Mouse (Mus musculus) midbrain, embryonic 10.5 days (tissue): Measurements from ENCODE around the gene Wdr60. TPM values are rescaled to one million over a fixed set of nuclear protein-coding genes. Genes with fewer than 3 reads are reported as not detected.

Source experiments
- DNase-seq: peaks from one replicate; pipeline ENCODE4 v3.0.0-alpha.2; 2017; ENCODE audit warnings: low spot score
- H3K27ac ChIP-seq: fragments of 300-500 bp; sonication (generic); replicated peaks from 2 replicates; pipeline ENCODE4 v1.5.1; 2016; ENCODE audit warnings: mild to moderate bottlenecking
- H3K27me3 ChIP-seq: fragments of 300-500 bp; sonication (generic); 2 replicates; pipeline ENCODE4 v1.6.1; 2016; ENCODE audit warnings: low read depth, mild to moderate bottlenecking; ENCODE audit not compliant: poor library complexity, severe bottlenecking
- H3K36me3 ChIP-seq: fragments of 300-500 bp; sonication (generic); 2 replicates; pipeline ENCODE4 v1.6.1; 2016; ENCODE audit warnings: mild to moderate bottlenecking, moderate library complexity
- H3K4me1 ChIP-seq: fragments of 300-500 bp; sonication (generic); 2 replicates; pipeline ENCODE4 v1.6.1; 2016
- H3K4me3 ChIP-seq: fragments of 300-500 bp; sonication (generic); 2 replicates; pipeline ENCODE4 v1.5.1; 2016; ENCODE audit warnings: mild to moderate bottlenecking, moderate library complexity
- H3K9me3 ChIP-seq: fragments of 300-500 bp; sonication (generic); replicated peaks from 2 replicates; pipeline ENCODE4 v1.6.1; 2016; ENCODE audit warnings: mild to moderate bottlenecking
- WGBS: fragments of 180-500 bp; shearing (Covaris S2); methylation state at CpG from one replicate; pipeline ENCODE4 v1.1.7; 2016; 5-methylcytosine and 5-hydroxymethylcytosine counted together
- polyA plus RNA-seq: library from polyadenylated mRNA; unstranded; fragments of >200 nt; fragmentation: Nextera tagmentation; extraction: Ambion mirVana; gene quantifications from 2 replicates; pipeline ENCODE4 v1.2.1, GENCODE M21; 2016

The Wdr60 gene
- polyA plus RNA-seq, 1 experiment from 2014 or later: 13.1 TPM

DNA sequence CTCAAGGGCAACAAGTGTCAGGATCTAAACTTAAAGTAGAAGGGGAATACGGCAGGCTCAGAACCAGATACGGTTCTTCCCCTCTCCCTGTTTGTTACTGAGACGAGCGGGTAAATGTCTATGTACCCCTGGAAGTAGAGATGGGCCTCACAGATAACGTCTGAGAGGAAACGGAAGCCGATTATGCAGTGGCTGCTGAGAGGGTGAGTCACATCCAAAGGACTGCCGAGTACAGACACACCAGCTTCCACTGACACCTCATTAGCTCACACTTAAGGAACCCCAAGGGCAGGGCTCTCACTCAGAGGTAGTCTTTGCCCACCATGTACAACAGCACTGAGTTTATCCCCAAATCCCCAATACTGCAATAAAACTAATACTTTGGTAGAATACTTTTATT is 8.2 kb downstream of the Wdr60 start:
- H3K4me1 ChIP-seq: no peaks in the 10 kb centered on the region
- no peak for DNase-seq
- H3K4me3 ChIP-seq: no peak overlapping the region
- peaks cover 20% of the 10 kb centered on the region for H3K36me3 ChIP-seq
- H3K9me3 ChIP-seq: no peaks in the 10 kb centered on the region
- H3K27ac ChIP-seq: no peak overlapping the region
- H3K27me3 ChIP-seq: no peaks in the 10 kb centered on the region
- 86% methylated on average over 8 of the region's 8 CpGs for WGBS

DNA sequence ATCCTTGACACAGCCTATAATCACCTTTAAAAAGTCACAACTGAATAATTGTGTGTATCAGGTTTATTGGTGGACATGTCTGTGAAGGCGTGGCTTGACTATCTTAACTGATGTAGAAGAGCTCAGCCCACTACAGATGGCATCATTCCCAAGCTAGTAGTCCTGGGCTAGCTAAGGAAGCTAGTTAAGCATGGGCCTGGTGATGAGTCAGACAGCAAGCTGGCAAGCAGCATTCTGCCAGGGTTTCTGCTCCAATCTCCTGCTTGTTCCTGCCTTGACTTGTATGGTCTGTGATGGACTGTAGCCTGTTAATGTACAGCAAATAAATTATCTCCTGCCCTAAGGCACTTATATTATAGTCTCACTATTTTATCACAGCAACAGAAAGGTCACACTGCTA is 18.2 kb downstream of the Wdr60 start:
- Histone ChIP-seq H3K4me3 (no peak overlapping the region), H3K4me1 (no peaks in the 10 kb centered on the region), H3K9me3 (no peaks in the 10 kb centered on the region), H3K27me3 (no peaks in the 10 kb centered on the region), H3K27ac (no peak overlapping the region), H3K36me3 (peaks cover 32% of the 10 kb centered on the region)
- no peak for DNase-seq
- 81% methylated on average over 1 of the region's 1 CpGs for WGBS

DNA sequence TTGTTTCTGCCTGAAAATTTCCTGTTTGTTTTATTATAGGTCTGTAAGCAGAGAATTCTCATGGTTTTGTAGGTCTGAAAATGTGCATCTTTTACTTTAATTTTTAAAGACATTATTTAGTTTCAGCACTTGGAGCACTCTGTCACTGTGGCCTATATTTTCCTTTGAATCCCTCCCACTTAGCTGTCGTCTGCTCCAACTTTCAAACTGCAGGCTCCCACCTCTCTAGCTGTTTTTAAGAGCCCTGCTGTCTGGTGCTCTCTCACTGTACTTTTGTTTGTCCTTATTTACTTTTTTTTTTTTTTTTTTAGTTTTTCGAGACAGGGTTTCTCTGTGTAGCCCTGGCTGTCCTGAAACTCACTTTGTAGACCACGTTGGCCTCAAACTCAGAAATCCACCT is 24.0 kb downstream of the Wdr60 start:
- no peak overlapping the region for H3K4me3 ChIP-seq
- DNase-seq: no peak
- H3K27me3 ChIP-seq: no peaks in the 10 kb centered on the region
- 69% methylated on average over 3 of the region's 3 CpGs for WGBS
- H3K36me3 ChIP-seq: peaks cover 6% of the 10 kb centered on the region
- no peak overlapping the region for H3K27ac ChIP-seq
- no peaks in the 10 kb centered on the region for H3K9me3 ChIP-seq
- no peaks in the 10 kb centered on the region for H3K4me1 ChIP-seq

DNA sequence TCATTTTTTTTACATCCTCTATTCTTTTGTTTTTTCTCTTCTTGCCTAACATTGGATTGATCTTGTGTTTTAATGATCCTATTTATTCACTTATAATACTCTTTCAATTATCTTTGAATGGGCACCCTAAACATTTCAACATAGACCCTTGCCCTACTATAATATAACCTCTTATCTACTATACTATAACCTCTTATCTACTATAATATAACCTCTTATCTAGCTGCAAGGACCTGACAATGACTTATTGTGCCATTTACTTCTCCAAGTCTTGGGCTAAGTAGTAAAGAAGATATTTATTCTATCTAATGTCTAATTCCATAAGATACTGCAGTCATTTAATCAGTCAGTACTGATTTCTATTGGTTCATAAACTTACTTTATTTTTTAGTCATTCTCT is 24.5 kb downstream of the Wdr60 start:
- Histone ChIP-seq H3K27ac (no peak overlapping the region), H3K27me3 (no peaks in the 10 kb centered on the region), H3K9me3 (no peaks in the 10 kb centered on the region), H3K36me3 (peaks cover 6% of the 10 kb centered on the region), H3K4me1 (no peaks in the 10 kb centered on the region), H3K4me3 (no peak overlapping the region)
- no peak for DNase-seq

DNA sequence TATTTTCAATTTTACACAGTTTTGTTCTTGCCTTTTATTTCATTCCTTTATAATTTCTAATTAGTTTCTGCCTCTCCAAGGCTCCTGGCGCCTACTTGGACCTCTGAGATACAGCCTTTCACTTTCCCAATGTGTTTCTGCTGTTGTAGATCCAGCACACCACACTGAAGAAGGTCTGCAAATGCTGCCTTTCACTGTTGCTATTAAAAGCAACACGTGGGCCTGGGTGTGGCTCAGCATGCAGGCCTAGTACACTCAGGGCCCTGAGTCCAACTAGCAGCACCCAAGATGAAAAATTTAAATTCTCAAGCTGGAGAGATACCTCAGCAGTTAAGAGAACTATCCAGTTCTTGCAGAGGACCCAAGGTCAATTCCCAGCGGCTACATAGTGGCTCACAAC is 26.2 kb downstream of the Wdr60 start:
- WGBS: 84% methylated on average over 3 of the region's 3 CpGs

DNA sequence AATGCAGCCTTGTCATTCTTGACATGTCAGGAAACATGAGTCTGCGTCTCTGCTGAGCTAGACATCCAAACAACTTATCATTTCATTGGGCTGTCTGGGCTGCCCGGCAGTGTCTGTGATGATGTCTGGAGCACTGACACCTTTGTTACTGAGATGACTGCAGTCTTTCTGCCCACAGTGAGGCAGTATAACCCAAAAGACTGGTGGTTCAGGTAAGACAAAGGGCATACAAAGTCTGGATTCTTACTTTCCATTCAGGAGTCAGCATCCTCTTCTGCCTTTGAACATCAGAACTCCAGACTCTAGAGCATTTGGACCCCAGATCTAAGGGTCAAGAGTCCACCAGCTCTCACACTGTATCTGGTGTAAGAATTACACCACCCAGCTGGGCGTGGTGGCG is 27.5 kb downstream of the Wdr60 start:
- Histone ChIP-seq H3K27ac (no peak overlapping the region), H3K4me1 (no peaks in the 10 kb centered on the region), H3K4me3 (no peak overlapping the region), H3K9me3 (no peaks in the 10 kb centered on the region), H3K27me3 (no peaks in the 10 kb centered on the region), H3K36me3 (no peaks in the 10 kb centered on the region)
- DNase-seq: no peak
- WGBS: 82% methylated on average over 4 of the region's 4 CpGs

More for the DNA sequence above, 26.2 kb downstream of the Wdr60 start:
- Histone ChIP-seq H3K36me3 (no peaks in the 10 kb centered on the region; the same call in 1 of the 2 replicates), H3K4me1 (no peaks in the 10 kb centered on the region), H3K4me3 (no peak overlapping the region), H3K27me3 (no peaks in the 10 kb centered on the region), H3K9me3 (no peaks in the 10 kb centered on the region), H3K27ac (no peak overlapping the region)
- no peak for DNase-seq

DNA sequence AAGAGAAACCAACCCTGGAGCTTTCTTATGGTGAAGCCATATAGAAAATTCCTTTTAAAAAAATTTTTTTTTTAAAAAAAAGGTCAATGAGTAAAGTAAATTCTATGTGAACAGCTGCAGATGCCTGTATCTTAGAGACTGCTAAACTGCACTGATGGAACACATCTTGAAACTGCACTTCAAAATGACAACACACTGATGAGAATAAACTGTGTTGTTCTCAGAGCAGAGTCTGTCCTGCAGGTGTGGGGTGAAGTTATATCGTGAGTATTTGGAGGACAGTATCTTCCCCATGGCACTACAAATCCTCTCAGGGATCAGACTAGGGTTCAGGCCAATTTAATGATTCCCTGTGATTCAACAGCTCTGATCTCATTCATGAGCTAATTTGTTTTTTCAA is 30.8 kb downstream of the Wdr60 start:
- Histone ChIP-seq H3K4me3 (no peak overlapping the region), H3K27me3 (no peaks in the 10 kb centered on the region), H3K4me1 (no peaks in the 10 kb centered on the region), H3K9me3 (no peaks in the 10 kb centered on the region), H3K36me3 (0 out of 2 replicates have a peak, but pooled peaks cover 6% of the 10 kb centered on the region), H3K27ac (no peak overlapping the region)
- WGBS: 84% methylated on average over 1 of the region's 1 CpGs
- DNase-seq: no peak

DNA sequence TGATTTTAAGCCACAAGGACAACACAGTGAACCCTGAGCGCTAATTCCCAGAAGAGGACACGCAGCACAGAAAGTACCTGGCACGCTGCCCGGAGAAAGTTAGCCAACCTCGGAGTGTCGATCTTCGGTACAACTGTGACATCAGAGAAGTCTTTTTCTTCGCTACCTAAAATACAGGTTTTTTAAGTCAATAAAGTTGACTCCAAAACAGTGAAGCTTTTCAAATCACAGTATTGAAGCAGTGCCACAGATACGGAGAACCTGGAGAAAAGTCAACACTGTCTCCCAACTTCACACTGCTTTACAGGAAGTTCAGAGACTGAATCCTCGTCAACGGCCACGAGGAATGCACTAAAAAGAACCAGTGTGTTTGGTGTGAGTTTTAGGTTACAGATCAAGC is 31.2 kb downstream of the Wdr60 start:
- no peaks in the 10 kb centered on the region for H3K9me3 ChIP-seq
- no peak overlapping the region for H3K4me3 ChIP-seq
- 0 out of 2 replicates have a peak, but pooled peaks cover 6% of the 10 kb centered on the region for H3K36me3 ChIP-seq
- no peak for DNase-seq
- no peak overlapping the region for H3K27ac ChIP-seq
- H3K27me3 ChIP-seq: no peaks in the 10 kb centered on the region
- WGBS: 93% methylated on average over 12 of the region's 12 CpGs
- H3K4me1 ChIP-seq: no peaks in the 10 kb centered on the region

DNA sequence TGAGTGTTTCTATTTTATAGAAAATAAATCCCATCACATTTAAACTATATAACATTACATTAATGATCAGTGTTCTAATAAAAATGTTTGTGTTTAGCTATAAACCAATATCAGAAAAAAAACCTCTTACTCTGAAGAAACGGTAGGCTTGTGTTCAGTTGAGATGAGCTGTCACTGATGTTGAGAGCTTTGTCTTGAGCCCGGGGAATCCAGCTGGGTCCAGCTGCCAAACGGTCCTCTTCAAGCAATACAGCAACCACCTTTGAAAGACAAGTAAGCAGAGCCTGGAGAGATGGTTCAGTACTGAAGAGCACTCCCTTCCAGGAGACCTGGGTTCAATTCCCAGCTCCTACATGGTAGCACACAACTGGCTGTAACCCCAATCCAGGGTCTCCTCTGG is 33.4 kb downstream of the Wdr60 start:
- Histone ChIP-seq H3K27me3 (no peaks in the 10 kb centered on the region), H3K9me3 (no peaks in the 10 kb centered on the region), H3K4me1 (no peaks in the 10 kb centered on the region), H3K27ac (no peak overlapping the region), H3K4me3 (no peak overlapping the region), H3K36me3 (peaks cover 20% of the 10 kb centered on the region)
- no peak for DNase-seq
- 82% methylated on average over 3 of the region's 3 CpGs for WGBS

DNA sequence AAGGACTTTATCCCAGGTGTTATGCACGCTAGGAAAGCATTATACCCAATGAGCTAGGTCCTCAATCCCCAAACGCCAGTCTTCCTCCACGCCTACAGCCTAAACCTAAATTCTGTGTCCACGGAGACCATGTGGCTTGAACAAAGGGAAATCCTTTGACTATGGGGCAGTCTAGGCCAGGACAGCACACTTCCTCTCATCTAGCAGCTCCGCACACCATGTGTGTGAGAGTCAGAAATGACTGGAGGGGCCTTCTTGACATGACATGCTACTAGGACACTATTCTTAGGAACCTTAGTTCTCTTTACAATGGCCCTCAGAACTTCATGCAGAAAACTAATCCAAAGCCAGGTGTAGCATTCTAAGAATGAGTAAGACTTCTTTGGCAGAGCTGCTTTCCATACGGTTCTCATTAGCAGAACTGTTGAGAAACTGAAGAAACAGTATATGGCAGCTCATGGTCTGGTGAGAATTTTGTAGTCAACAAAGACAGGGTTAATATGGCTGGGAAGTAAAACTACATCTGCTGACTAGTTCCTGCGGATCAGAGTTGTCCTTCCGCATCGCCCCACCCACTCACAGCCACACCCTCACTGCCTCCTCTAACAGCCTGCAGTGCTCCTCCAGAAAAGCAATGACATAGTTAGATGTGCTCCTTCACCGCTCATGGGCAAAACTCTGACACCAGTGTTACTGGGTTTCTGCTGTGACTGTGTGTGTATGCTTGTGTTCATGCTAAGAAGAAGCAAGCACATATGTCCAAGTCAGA is 36.3 kb downstream of the Wdr60 start:
- Histone ChIP-seq H3K36me3 (peaks cover 29% of the 10 kb centered on the region), H3K9me3 (no peaks in the 10 kb centered on the region), H3K27me3 (no peaks in the 10 kb centered on the region), H3K4me3 (no peak overlapping the region), H3K27ac (no peak overlapping the region), H3K4me1 (no peaks in the 10 kb centered on the region)
- 91% methylated on average over 10 of the region's 10 CpGs for WGBS
- DNase-seq: no peak

DNA sequence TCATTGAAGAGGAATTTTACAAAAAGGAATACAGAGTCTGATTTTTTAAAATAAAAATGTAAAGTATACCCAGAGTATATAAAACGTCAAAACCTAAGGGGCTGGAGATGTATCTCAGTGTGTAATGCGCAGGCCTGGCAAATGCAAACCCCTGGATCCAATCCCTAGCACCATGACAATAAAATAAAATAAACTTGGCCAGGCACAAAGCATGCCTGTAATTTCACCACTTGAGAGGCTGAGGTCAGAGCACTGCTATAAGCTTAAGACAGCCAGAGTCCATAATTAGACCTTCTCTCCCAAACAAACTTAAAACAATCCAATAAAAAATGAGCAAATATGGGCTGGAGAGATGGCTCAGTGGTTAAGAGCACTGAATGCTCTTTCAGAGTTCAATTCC is 39.7 kb downstream of the Wdr60 start:
- WGBS: 93% methylated on average over 2 of the region's 2 CpGs
- Histone ChIP-seq H3K27me3 (no peaks in the 10 kb centered on the region), H3K27ac (no peak overlapping the region), H3K4me3 (no peak overlapping the region), H3K36me3 (peaks cover 25% of the 10 kb centered on the region), H3K4me1 (no peaks in the 10 kb centered on the region), H3K9me3 (no peaks in the 10 kb centered on the region)
- no peak for DNase-seq

DNA sequence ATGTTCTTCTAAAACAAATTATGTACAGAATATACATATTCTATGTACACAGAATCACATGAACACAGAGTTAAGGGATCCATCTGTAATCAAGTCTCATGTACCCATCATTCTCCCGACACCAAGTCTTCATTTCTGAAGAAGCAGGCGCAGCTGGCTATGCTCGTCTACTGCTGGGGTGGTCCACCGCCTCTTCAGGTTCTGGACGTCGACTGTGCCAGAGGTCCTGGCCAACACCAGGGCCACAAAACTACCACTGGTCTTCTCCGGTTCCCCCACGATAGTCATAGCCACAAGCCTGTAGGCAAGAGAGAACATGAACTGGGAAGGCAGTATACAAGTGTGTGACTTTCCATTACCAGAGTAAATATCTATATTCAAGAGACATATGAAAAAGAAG is 55.3 kb downstream of the Wdr60 start:
- Histone ChIP-seq H3K4me1 (0 out of 2 replicates have a peak, but pooled peaks cover 3% of the 10 kb centered on the region), H3K9me3 (no peaks in the 10 kb centered on the region), H3K27me3 (no peaks in the 10 kb centered on the region), H3K36me3 (peaks cover 13% of the 10 kb centered on the region), H3K4me3 (no peak overlapping the region), H3K27ac (no peak overlapping the region)
- DNase-seq: no peak
- 96% methylated on average over 8 of the region's 8 CpGs for whole genome bisulfite sequencing

DNA sequence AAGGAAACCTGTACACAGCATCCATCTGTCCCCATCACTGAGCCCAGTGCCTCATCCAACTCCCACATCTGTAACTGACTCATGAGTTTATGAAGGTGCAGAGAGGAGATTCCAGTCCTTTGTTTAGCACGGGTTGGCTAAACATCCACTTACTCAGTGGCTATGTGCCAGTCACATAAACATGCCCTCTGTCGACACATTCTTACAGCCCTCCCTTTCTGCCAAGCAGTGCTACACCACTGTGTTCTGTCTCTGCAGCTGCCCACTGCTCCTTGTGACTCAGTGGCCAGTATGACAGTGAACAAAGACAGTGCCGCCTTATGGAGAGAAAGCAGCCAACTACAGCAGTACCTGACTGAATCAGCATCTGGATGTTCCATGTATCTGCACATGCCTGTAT is 57.1 kb downstream of the Wdr60 start:
- no peaks in the 10 kb centered on the region for H3K27me3 ChIP-seq
- H3K9me3 ChIP-seq: no peaks in the 10 kb centered on the region
- no peak overlapping the region for H3K27ac ChIP-seq
- H3K4me1 ChIP-seq: 0 out of 2 replicates have a peak, but pooled peaks cover 3% of the 10 kb centered on the region
- DNase-seq: no peak
- H3K4me3 ChIP-seq: no peak overlapping the region
- WGBS: 86% methylated on average over 3 of the region's 3 CpGs
- H3K36me3 ChIP-seq: peaks cover 13% of the 10 kb centered on the region
